Mouse (Mus musculus): ENCODE measurements around the gene Kcnj13. TPM values are rescaled to one million over a fixed set of nuclear protein-coding genes. Genes with fewer than 3 reads are reported as not detected.

Kcnj13 gene
- polyA plus RNA-seq, 1 experiment from 2014 or later, result not detected

DNA sequence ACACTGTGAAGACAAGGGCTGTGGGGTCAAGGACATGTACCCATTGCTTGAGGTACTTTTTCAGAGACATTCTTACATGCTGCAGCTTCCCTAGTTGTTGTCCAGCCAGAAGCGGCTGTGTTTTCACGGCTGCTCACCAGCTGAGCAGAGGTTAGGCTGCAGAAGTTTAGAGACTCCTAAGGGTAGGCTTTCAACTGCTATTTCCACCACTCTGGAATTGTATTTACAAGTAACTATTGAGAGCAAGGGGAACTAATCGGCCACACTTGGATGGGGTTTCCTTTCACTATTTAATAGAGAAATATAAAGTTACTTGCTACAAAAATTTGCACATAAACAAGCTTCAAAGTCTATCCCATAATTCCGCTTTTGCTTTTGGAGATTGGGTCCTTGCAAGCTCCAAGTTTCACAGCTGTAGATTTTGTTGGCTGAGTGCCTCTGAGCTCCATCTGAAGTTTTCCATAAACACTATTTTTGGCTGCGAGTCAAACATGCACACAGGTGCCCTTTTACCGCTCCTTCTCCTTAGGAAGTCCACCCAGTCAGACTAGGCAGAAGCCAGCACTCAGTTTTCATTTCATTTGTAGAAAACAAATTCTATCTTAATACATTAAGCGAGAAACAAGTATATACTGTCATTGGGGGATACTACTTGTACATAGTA lies 2.5 kb upstream of the Kcnj13 start:
- Histone ChIP-seq H3K9ac (replicated peaks) (no peak overlapping the region), H3K4me2 (ENCODE audit: low read depth, low read length) (no peak overlapping the region), H3K36me3 (replicated peaks; ENCODE audit: insufficient read depth, low read length) (peaks cover 4% of the 10 kb centered on the region; the same call in 1 of the 2 replicates), H3K9me3 (ENCODE audit: low read length) (no peaks in the 10 kb centered on the region), H3K27me3 (ENCODE audit: insufficient read depth, low read length) (no peaks in the 10 kb centered on the region), H3K4me1 (ENCODE audit: insufficient read depth) (peaks cover 3% of the 10 kb centered on the region; the same call in 1 of the 2 replicates), H3K4me3 (ENCODE audit: low read depth, low read length) (no peak overlapping the region), H3K27ac (ENCODE audit: low read depth) (no peak overlapping the region)
- ATAC-seq (no peak), DNase-seq (no peak)
- WGBS (ENCODE audit: insufficient replicate concordance), result 83% methylated on average over 7 of the region's 7 CpGs
- TF ChIP-seq EP300 (IDR thresholded peaks at IDR 0.05; ENCODE audit: low read depth), result no peak
- no peak for TF ChIP-seq CTCF (IDR thresholded peaks at IDR 0.05; ENCODE audit: low read depth)

DNA sequence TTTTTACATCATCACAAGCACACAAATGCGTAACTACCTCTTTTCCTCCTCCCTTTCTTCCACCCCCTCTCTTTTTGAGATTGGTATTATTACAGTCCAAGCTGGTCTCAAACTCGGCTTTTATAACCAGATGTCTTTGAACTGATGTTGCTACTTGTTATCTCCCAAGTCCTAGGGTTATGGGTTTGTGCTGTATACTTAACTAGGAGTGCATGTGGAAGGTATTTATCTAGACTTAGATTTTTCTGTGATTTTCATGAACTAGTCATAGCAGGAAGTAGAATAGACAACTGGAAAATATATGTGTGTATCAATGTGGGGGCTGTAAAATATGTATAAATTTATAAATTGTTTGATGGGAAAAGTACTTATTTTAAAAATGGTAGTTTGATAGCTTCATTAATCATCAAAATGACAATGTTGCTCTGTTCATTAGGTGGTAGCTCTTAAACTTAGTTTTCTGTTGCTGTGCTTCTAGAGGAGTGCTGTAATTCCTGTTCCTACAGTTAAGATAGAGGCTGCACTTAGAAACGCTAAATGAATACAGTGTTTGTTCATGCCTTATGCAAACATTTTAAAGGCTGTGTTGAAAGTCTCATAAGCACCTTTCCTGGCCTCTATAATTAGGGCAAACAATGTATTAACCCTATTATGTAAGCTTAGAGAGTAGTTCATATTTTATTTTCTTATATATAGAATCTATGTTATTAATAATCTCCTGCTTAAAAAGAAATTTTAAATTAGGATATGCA lies 909 bp downstream of the Kcnj13 start:
- peaks cover 10% of the 10 kb centered on the region for H3K36me3 ChIP-seq (replicated peaks; ENCODE audit: insufficient read depth, low read length)
- H3K4me3 ChIP-seq (ENCODE audit: low read depth, low read length), result no peak overlapping the region
- no peaks in the 10 kb centered on the region for H3K9me3 ChIP-seq (ENCODE audit: low read length)
- 80% methylated on average over 3 of the region's 3 CpGs for WGBS (ENCODE audit: insufficient replicate concordance)
- no peaks in the 10 kb centered on the region for H3K27me3 ChIP-seq (ENCODE audit: insufficient read depth, low read length)
- peaks cover 3% of the 10 kb centered on the region; the same call in 1 of the 2 replicates for H3K4me1 ChIP-seq (ENCODE audit: insufficient read depth)
- TF ChIP-seq CTCF (IDR thresholded peaks at IDR 0.05; ENCODE audit: low read depth) (no peak), EP300 (IDR thresholded peaks at IDR 0.05; ENCODE audit: low read depth) (no peak)
- H3K9ac ChIP-seq (replicated peaks), result no peak overlapping the region
- no peak overlapping the region for H3K4me2 ChIP-seq (ENCODE audit: low read depth, low read length)
- no peak for ATAC-seq
- DNase-seq, result no peak
- H3K27ac ChIP-seq (ENCODE audit: low read depth), result no peak overlapping the region

DNA sequence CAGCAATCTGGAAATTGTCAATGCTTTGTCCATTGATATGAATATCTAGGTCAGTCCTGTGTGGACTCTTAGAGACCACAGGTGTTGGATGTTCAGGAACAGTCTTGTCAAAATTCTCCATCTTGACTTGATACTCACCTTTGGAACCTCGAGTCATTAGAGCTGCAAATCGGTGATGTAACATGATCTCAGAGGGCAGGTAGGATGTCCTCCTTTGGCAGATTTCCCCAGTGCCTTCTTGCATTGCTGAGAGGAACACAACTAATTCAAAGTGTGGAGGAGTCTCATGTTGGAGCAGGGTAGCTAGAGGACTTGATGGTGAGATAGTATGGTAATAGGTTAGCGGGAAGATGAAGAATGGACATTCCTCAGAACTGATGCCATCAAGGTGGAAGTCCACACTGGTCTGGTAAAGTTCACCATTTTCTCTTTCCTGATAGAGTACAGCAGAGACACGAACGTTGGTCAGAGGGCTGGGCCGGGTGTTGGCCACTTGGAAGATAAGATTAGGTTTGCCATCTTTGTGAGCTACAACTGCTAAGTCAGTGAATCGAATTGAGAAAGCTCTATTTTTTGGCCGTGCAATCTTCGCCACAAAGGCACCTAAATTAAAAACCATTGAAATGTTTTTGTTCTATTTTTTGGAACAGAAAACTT lies 8.0 kb downstream of the Kcnj13 start:
- no peak for TF ChIP-seq EP300 (IDR thresholded peaks at IDR 0.05; ENCODE audit: low read depth)
- TF ChIP-seq CTCF (IDR thresholded peaks at IDR 0.05; ENCODE audit: low read depth), result no peak
- DNase-seq (no peak), ATAC-seq (no peak)
- peaks cover 35% of the 10 kb centered on the region for H3K36me3 ChIP-seq (replicated peaks; ENCODE audit: insufficient read depth, low read length)
- WGBS (ENCODE audit: insufficient replicate concordance), result 70% methylated on average over 9 of the region's 9 CpGs
- H3K27me3 ChIP-seq (ENCODE audit: insufficient read depth, low read length), result no peaks in the 10 kb centered on the region
- no peak overlapping the region for H3K27ac ChIP-seq (ENCODE audit: low read depth)
- H3K9me3 ChIP-seq (ENCODE audit: low read length), result no peaks in the 10 kb centered on the region
- H3K4me2 ChIP-seq (ENCODE audit: low read depth, low read length), result no peak overlapping the region
- H3K4me1 ChIP-seq (ENCODE audit: insufficient read depth), result no peaks in the 10 kb centered on the region
- no peak overlapping the region for H3K4me3 ChIP-seq (ENCODE audit: low read depth, low read length)
- H3K9ac ChIP-seq (replicated peaks), result no peak overlapping the region

DNA sequence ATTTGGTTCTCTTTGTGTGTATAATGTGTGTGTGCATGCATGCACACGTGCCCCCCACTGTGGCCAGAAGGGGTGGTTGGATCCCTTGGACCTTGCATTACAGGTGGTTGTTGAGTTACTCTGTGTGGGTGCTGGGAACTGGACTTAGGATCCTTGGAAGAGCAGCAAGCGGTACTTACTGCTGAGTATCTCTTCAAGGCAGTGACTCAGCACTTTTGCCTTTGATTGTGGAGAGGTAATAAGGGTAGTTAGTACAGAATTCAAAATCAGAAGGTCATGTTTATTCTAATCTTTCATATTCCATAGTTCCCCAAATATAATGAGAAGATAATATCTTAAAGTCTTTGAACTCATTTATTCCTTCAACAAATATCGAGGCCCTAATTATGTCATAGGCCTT lies 13.4 kb downstream of the Kcnj13 start:
- ATAC-seq, result no peak
- TF ChIP-seq EP300 (IDR thresholded peaks at IDR 0.05; ENCODE audit: low read depth) (no peak), CTCF (IDR thresholded peaks at IDR 0.05; ENCODE audit: low read depth) (no peak)
- WGBS (ENCODE audit: insufficient replicate concordance), result 78% methylated on average over 3 of the region's 3 CpGs

DNA sequence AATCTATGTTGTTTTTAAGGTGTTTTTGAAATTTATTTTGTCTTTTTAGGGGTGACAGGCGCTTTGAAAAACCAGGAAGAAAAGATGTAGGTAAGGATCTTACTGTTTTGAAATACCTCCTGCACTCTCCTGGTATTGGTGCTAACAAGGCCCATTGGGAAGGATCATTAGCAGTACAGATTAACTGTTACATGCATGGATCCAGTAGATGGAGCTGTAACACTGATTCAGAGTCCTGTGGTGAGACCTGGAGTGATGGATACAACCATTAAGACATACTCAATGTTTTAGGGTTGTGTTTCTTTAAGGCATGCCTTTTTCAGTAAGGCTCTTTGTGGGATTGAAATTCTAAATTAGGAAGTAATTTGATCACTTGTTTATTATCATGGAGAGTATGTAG lies 14.6 kb downstream of the Kcnj13 start:
- ATAC-seq (no peak), DNase-seq (no peak)
- Histone ChIP-seq H3K27ac (ENCODE audit: low read depth) (no peak overlapping the region), H3K36me3 (replicated peaks; ENCODE audit: insufficient read depth, low read length) (peaks cover 41% of the 10 kb centered on the region), H3K27me3 (ENCODE audit: insufficient read depth, low read length) (no peaks in the 10 kb centered on the region), H3K9me3 (ENCODE audit: low read length) (no peaks in the 10 kb centered on the region), H3K4me1 (ENCODE audit: insufficient read depth) (peaks cover 4% of the 10 kb centered on the region; the same call in 1 of the 2 replicates), H3K4me2 (ENCODE audit: low read depth, low read length) (no peak overlapping the region), H3K9ac (replicated peaks) (no peak overlapping the region), H3K4me3 (ENCODE audit: low read depth, low read length) (no peak overlapping the region)
- whole genome bisulfite sequencing (ENCODE audit: insufficient replicate concordance), result 90% methylated on average over 1 of the region's 1 CpGs
- no peak for TF ChIP-seq EP300 (IDR thresholded peaks at IDR 0.05; ENCODE audit: low read depth)
- peak; percentile 55 for TF ChIP-seq CTCF (IDR thresholded peaks at IDR 0.05; ENCODE audit: low read depth)

More for the DNA sequence above, 13.4 kb downstream of the Kcnj13 start:
- Histone ChIP-seq H3K9ac (replicated peaks) (no peak overlapping the region), H3K4me1 (ENCODE audit: insufficient read depth) (peaks cover 4% of the 10 kb centered on the region; the same call in 1 of the 2 replicates), H3K9me3 (ENCODE audit: low read length) (no peaks in the 10 kb centered on the region), H3K4me2 (ENCODE audit: low read depth, low read length) (no peak overlapping the region), H3K27me3 (ENCODE audit: insufficient read depth, low read length) (no peaks in the 10 kb centered on the region), H3K36me3 (replicated peaks; ENCODE audit: insufficient read depth, low read length) (peaks cover 36% of the 10 kb centered on the region), H3K27ac (ENCODE audit: low read depth) (no peak overlapping the region), H3K4me3 (ENCODE audit: low read depth, low read length) (no peak overlapping the region)
- no peak for DNase-seq

DNA sequence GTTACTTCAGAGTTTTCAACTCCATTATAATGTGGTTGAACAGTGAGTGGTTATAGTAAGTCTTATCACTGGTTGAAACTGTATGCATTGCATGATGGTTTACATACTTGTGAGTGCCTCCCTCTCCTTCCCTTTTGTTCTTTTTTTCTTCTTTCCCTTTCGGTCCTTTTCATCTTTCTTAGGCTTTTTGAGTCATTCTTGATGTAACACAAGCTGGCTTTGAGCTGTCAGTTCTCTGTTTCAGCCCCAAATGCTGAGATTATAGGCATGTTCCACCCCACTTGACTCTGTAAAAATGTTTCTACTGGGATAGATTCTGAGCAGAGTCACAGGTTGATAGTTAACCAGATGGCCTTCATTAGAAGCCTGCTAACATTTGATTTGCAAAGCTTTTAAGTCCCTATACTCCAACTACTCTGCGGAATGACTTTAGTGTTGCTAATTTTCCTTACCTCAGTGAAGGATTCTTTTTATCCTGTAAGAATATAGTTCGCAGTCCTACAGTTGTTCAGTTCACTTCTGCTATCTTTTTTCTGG lies 16.4 kb downstream of the Kcnj13 start:
- TF ChIP-seq EP300 (IDR thresholded peaks at IDR 0.05; ENCODE audit: low read depth) (no peak), CTCF (IDR thresholded peaks at IDR 0.05; ENCODE audit: low read depth) (no peak)
- 78% methylated on average over 3 of the region's 3 CpGs for WGBS (ENCODE audit: insufficient replicate concordance)
- DNase-seq, result no peak

More for the DNA sequence above, 16.4 kb downstream of the Kcnj13 start:
- Histone ChIP-seq H3K27ac (ENCODE audit: low read depth) (no peak overlapping the region), H3K4me1 (ENCODE audit: insufficient read depth) (peaks cover 4% of the 10 kb centered on the region; the same call in 1 of the 2 replicates), H3K4me3 (ENCODE audit: low read depth, low read length) (no peak overlapping the region), H3K4me2 (ENCODE audit: low read depth, low read length) (no peak overlapping the region), H3K9me3 (ENCODE audit: low read length) (no peaks in the 10 kb centered on the region), H3K36me3 (replicated peaks; ENCODE audit: insufficient read depth, low read length) (peaks cover 47% of the 10 kb centered on the region), H3K9ac (replicated peaks) (no peak overlapping the region), H3K27me3 (ENCODE audit: insufficient read depth, low read length) (no peaks in the 10 kb centered on the region)
- no peak for ATAC-seq

Data from liver, postnatal 0 days (tissue).